Mouse (Mus musculus): ENCODE results near the gene Clk3. TPM values are rescaled to one million over a fixed set of nuclear protein-coding genes. Genes with fewer than 3 reads are reported as not detected.

The Clk3 gene
- polyA plus RNA-seq, 1 experiment from 2014 or later, result 105 TPM

Other genes with a start within 250 kb of the Clk3 start
- 249 and 287 TPM in 2 replicates for gene Cox5a, start 244.6 kb downstream of the Clk3 start, polyA plus RNA-seq (2015; fragmentation: Nextera tagmentation; extraction: Ambion mirVana)
- 6.1 and 6.5 TPM in 2 replicates for gene Fam219b, start 228.3 kb downstream of the Clk3 start, polyA plus RNA-seq (2015; fragmentation: Nextera tagmentation; extraction: Ambion mirVana)
- gene Mpi, start 213.1 kb downstream of the Clk3 start, polyA plus RNA-seq (2015; fragmentation: Nextera tagmentation; extraction: Ambion mirVana), result 11.9 and 12.5 TPM in 2 replicates
- gene Scamp2, start 204.9 kb downstream of the Clk3 start, polyA plus RNA-seq (2015; fragmentation: Nextera tagmentation; extraction: Ambion mirVana), result 24.9 and 25.7 TPM in 2 replicates
- 3.5 and 4.4 TPM in 2 replicates for gene Ulk3, start 176.4 kb downstream of the Clk3 start, polyA plus RNA-seq (2015; fragmentation: Nextera tagmentation; extraction: Ambion mirVana)
- not detected in 2 replicates for gene Cplx3, start 159.6 kb downstream of the Clk3 start, polyA plus RNA-seq (2015; fragmentation: Nextera tagmentation; extraction: Ambion mirVana)
- gene Lman1l, start 145.1 kb downstream of the Clk3 start, polyA plus RNA-seq (2015; fragmentation: Nextera tagmentation; extraction: Ambion mirVana), result not detected in 2 replicates
- 15.4 and 15.9 TPM in 2 replicates for gene Csk, start 112.2 kb downstream of the Clk3 start, polyA plus RNA-seq (2015; fragmentation: Nextera tagmentation; extraction: Ambion mirVana)
- 0.14 and 0.15 TPM in 2 replicates for gene Cyp1a2, start 82.2 kb downstream of the Clk3 start, polyA plus RNA-seq (2015; fragmentation: Nextera tagmentation; extraction: Ambion mirVana)
- 0.13 and 0.16 TPM in 2 replicates for gene Cyp1a1, start 77.9 kb downstream of the Clk3 start, polyA plus RNA-seq (2015; fragmentation: Nextera tagmentation; extraction: Ambion mirVana)
- gene Edc3, start 57.3 kb downstream of the Clk3 start, polyA plus RNA-seq (2015; fragmentation: Nextera tagmentation; extraction: Ambion mirVana), result 13.8 and 16.2 TPM in 2 replicates
- 10.5 and 11.3 TPM in 2 replicates for gene Arid3b, start 70.9 kb upstream of the Clk3 start, polyA plus RNA-seq (2015; fragmentation: Nextera tagmentation; extraction: Ambion mirVana)
- 50.7 and 52.4 TPM in 2 replicates for gene Ubl7, start 145.1 kb upstream of the Clk3 start, polyA plus RNA-seq (2015; fragmentation: Nextera tagmentation; extraction: Ambion mirVana)
- not detected in 2 replicates for gene Sema7a, start 174.3 kb upstream of the Clk3 start, polyA plus RNA-seq (2015; fragmentation: Nextera tagmentation; extraction: Ambion mirVana)
- gene Cyp11a1, start 240.6 kb upstream of the Clk3 start, polyA plus RNA-seq (2015; fragmentation: Nextera tagmentation; extraction: Ambion mirVana), result 1.3 and 1.5 TPM in 2 replicates

Data from liver, embryonic 15.5 days (tissue).